Mouse (Mus musculus) cerebellum, postnatal 14 days (tissue): Measurements from ENCODE around the gene Hsfy2.

Experiments
- DNase-seq, 2 experiments: peaks; one replicate each; pipeline ENCODE4 v3.0.0; 2021; ENCODE audit warnings: mixed read lengths in 2 of 2

Hsfy2 gene

GRCm38 (mm10) chr1:56637335-56637734 lies at the start of gene Hsfy2:
Hsfy2 (minus strand) TSS chr1:56637435.
- no peak for DNase-seq

- no peak for DNase-seq
Measured at GRCm38 (mm10) chr1:56685053-56685557, 47.9 kb upstream of the Hsfy2 start.

- DNase-seq, result no peak
Measured at GRCm38 (mm10) chr1:56684512-56684911, 47.3 kb upstream of the Hsfy2 start.

- DNase-seq, result no peak
Measured at GRCm38 (mm10) chr1:56681258-56681657, 44.0 kb upstream of the Hsfy2 start.

- DNase-seq, result no peak
Measured at GRCm38 (mm10) chr1:56675253-56675652, 38.0 kb upstream of the Hsfy2 start.

GRCm38 (mm10) chr1:56674601-56675000 lies 37.4 kb upstream of the Hsfy2 start:
- DNase-seq, result no peak

- DNase-seq, result peak; percentile 41 to 60
Measured at GRCm38 (mm10) chr1:56671241-56671945, 34.2 kb upstream of the Hsfy2 start.

- peak; percentile 5 to 33 for DNase-seq
Measured at GRCm38 (mm10) chr1:56670509-56670908, 33.3 kb upstream of the Hsfy2 start.

- no peak for DNase-seq
Measured at GRCm38 (mm10) chr1:56664606-56665005, 27.4 kb upstream of the Hsfy2 start.

GRCm38 (mm10) chr1:56626824-56627223 lies 10.4 kb downstream of the Hsfy2 start:
- peak; percentile 48 to 56 for DNase-seq

GRCm38 (mm10) chr1:56624304-56624703 lies 12.9 kb downstream of the Hsfy2 start:
- DNase-seq, result no peak

- no peak for DNase-seq
Measured at GRCm38 (mm10) chr1:56612384-56612783, 24.9 kb downstream of the Hsfy2 start.
